Mouse (Mus musculus) midbrain, postnatal 0 days (tissue): Measurements from ENCODE around the gene Eif2ak4. TPM values are rescaled to one million over a fixed set of nuclear protein-coding genes. Genes with fewer than 3 reads are reported as not detected.

ENCODE experiments used
- ATAC-seq: fragments of 200-750 bp; cut with Nextera tagmentation; 2 replicates; pipeline ENCODE4 v1.8.0; 2017; ENCODE audit warnings: moderate number of reproducible peaks, mild to moderate bottlenecking, moderate TSS enrichment, moderate library complexity; ENCODE audit not compliant: low FRiP score
- DNase-seq: peaks from one replicate; pipeline ENCODE4 v3.0.0-alpha.2; 2015; ENCODE audit warnings: low spot score
- H3K27ac ChIP-seq: fragments of 300-500 bp; sonication (generic); 2 replicates; pipeline ENCODE4 v1.5.1; 2014; ENCODE audit warnings: low read depth, mild to moderate bottlenecking, low read length, mixed read lengths
- H3K27me3 ChIP-seq: fragments of 300-500 bp; sonication (generic); 2 replicates; pipeline ENCODE4 v1.6.1; 2014; ENCODE audit warnings: low read length, control low read depth, mixed read lengths; ENCODE audit not compliant: insufficient read depth
- H3K36me3 ChIP-seq: fragments of 300-500 bp; sonication (generic); 2 replicates; pipeline ENCODE4 v1.6.1; 2014; ENCODE audit warnings: low read length, control low read depth, mixed read lengths; ENCODE audit not compliant: insufficient read depth
- H3K4me1 ChIP-seq: fragments of 300-500 bp; sonication (generic); 2 replicates; pipeline ENCODE4 v1.6.1; 2014; ENCODE audit warnings: mild to moderate bottlenecking, control low read depth, antibody characterized with exemption, low read length, mixed read lengths; ENCODE audit not compliant: insufficient read depth
- H3K4me2 ChIP-seq: fragments of 300-500 bp; sonication (generic); 2 replicates; pipeline ENCODE4 v1.6.1; 2014; ENCODE audit warnings: low read depth, mild to moderate bottlenecking, low read length, mixed read lengths; ENCODE audit not compliant: poor library complexity, severe bottlenecking
- H3K4me3 ChIP-seq: fragments of 300-500 bp; sonication (generic); 2 replicates; pipeline ENCODE4 v1.5.1; 2014; ENCODE audit warnings: low read depth, mild to moderate bottlenecking, low read length, moderate library complexity
- H3K9ac ChIP-seq: fragments of 300-500 bp; sonication (generic); replicated peaks from 2 replicates; pipeline ENCODE4 v1.6.1; 2014; ENCODE audit warnings: mild to moderate bottlenecking, low read length, moderate library complexity, mixed read lengths; ENCODE audit not compliant: poor library complexity, severe bottlenecking
- H3K9me3 ChIP-seq: fragments of 300-500 bp; sonication (generic); 2 replicates; pipeline ENCODE4 v1.6.1; 2016; ENCODE audit warnings: low read length, control low read depth
- CTCF ChIP-seq: IDR thresholded peaks from 2 replicates; pipeline ENCODE4 v1.5.1; 2016; ENCODE audit warnings: antibody characterized with exemption, mild to moderate bottlenecking
- whole genome bisulfite sequencing: fragments of 180-500 bp; shearing (Covaris S2); extraction: QIAGEN DNeasy Blood & Tissue Kit; methylation state at CpG from one replicate; pipeline ENCODE4 v1.1.7; 2014; 5-methylcytosine and 5-hydroxymethylcytosine counted together
- polyA plus RNA-seq: library from polyadenylated mRNA; unstranded; fragments of >200 nt; fragmentation: Nextera tagmentation; extraction: Ambion mirVana; gene quantifications from 2 replicates; pipeline ENCODE4 v1.2.1, GENCODE M21; 2015
- total RNA-seq: library from RNA; depleted of rRNA; stranded (reverse); fragments of >200 nt; gene quantifications from 2 replicates; pipeline ENCODE4 v1.2.3, GENCODE M21; 2014

Eif2ak4 gene
- total and polyA plus RNA-seq, 2 experiments from 2014 or later = 8.5 to 17.2 TPM

DNA sequence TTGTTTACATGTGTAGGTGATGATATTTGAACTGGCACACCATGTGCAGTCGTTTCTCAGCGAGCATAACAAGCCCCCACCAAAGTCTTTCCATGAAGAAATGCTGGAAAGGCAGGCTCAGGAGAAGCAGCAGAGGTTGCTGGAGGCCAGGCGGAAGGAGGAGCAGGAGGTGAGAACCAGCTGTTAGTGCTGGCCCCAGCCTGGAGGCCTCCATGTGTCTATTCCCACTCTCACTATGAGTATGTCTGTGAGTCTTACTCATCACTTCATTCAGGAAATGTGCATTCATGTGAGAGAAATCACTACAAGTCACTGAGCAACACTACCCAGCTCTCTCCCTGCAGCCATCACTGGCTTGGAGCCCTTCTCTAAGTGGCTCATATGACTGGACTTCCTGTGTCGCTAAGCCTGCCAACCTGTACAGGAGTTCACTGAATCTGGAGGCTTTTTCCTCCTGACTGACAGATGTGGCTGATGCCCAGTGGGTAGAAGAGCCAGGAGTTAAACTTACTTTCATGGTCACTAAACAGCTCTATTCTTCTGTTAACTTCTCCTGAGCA, 20.0 kb downstream of the Eif2ak4 start:
- Histone ChIP-seq H3K27ac (no peak overlapping the region), H3K36me3 (peaks cover 26% of the 10 kb centered on the region), H3K27me3 (no peaks in the 10 kb centered on the region), H3K9ac (no peak overlapping the region), H3K4me1 (no peaks in the 10 kb centered on the region), H3K9me3 (no peaks in the 10 kb centered on the region), H3K4me3 (no peak overlapping the region), H3K4me2 (no peak overlapping the region)
- ATAC-seq = no peak
- no peak for TF ChIP-seq CTCF
- peak; percentile 11 for DNase-seq
- WGBS = 86% methylated on average over 4 of the region's 4 CpGs

GRCm38 (mm10) chr2:118412821-118413220, 24.4 kb downstream of the Eif2ak4 start:
- Histone ChIP-seq H3K9ac (no peak overlapping the region), H3K9me3 (no peaks in the 10 kb centered on the region), H3K4me1 (no peaks in the 10 kb centered on the region), H3K27me3 (no peaks in the 10 kb centered on the region), H3K27ac (no peak overlapping the region), H3K36me3 (peaks cover 32% of the 10 kb centered on the region), H3K4me2 (no peak overlapping the region), H3K4me3 (no peak overlapping the region)
- 86% methylated on average over 11 of the region's 11 CpGs for WGBS
- TF ChIP-seq CTCF = no peak
- ATAC-seq (no peak), DNase-seq (no peak)

DNA sequence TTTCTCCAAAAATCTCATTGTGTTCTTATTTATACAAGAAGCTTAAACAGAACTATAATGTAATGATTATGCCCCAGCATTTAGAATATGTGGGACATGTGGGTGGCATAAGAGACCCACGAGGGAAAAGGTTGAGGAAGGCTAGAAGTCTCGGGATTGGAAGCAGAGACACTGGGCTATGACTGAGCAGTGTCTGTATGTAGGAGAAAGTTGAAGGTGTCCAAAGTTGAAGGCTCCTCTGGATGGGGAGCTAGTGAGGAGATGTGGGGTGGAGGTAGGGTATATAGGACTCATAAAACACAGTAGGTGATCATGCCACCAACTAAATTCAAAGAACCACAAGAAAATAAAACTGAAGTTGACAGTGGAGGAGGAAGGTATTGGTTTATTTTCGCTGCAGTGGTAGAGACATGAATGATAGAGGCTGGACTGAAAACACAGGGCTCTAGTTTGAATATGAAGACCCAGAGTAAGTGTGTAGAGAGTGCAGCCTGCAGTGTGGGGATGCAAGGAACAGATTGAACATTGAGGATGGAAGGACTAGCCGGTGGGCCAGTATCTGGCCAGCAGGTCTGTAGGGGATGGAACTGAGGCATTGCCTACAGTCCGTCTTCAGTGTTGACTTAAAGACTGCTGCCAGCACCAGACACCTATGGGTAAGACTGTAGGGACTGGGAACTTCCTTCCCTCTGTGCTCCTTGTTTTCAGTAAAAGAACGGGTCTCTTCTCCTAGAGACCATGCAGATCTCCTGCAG, 27.4 kb downstream of the Eif2ak4 start:
- Histone ChIP-seq H3K9me3 (no peaks in the 10 kb centered on the region), H3K36me3 (peaks cover 41% of the 10 kb centered on the region), H3K9ac (no peak overlapping the region), H3K4me1 (no peaks in the 10 kb centered on the region), H3K27ac (no peak overlapping the region), H3K4me3 (no peak overlapping the region), H3K4me2 (no peak overlapping the region), H3K27me3 (no peaks in the 10 kb centered on the region)
- ATAC-seq = no peak
- no peak for TF ChIP-seq CTCF
- 92% methylated on average over 6 of the region's 6 CpGs for WGBS
- DNase-seq = no peak

DNA sequence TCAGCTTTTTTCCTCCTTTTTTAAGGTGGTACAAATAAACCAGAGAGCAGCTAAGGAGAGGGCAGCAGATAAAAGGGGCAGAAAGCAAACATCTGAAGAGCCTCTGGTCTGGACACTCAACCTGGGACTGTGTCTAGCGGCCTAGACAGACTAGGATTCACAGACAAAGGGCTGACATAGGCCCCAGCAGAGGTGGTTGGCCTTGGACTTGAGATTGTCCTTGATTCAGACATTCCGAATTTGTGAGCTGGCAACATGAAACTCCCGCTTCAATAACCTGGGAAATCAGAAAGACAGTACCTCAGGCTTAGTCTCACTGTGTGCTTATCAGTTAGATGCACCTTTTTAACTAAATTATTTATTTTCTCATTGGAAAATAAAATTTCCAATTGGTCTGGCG, 29.7 kb downstream of the Eif2ak4 start:
- ATAC-seq = no peak
- Histone ChIP-seq H3K4me1 (no peaks in the 10 kb centered on the region), H3K27ac (no peak overlapping the region), H3K9ac (no peak overlapping the region), H3K36me3 (peaks cover 43% of the 10 kb centered on the region), H3K4me3 (no peak overlapping the region), H3K9me3 (no peaks in the 10 kb centered on the region), H3K27me3 (no peaks in the 10 kb centered on the region), H3K4me2 (no peak overlapping the region)
- DNase-seq = no peak
- 92% methylated on average over 4 of the region's 4 CpGs for WGBS
- no peak for TF ChIP-seq CTCF

- Histone ChIP-seq H3K4me2 (no peak overlapping the region), H3K4me1 (no peaks in the 10 kb centered on the region), H3K4me3 (no peak overlapping the region), H3K27ac (no peak overlapping the region), H3K9me3 (no peaks in the 10 kb centered on the region), H3K27me3 (no peaks in the 10 kb centered on the region), H3K9ac (no peak overlapping the region), H3K36me3 (peaks cover 45% of the 10 kb centered on the region)
- no peak for ATAC-seq
- no peak for TF ChIP-seq CTCF
- WGBS = 94% methylated on average over 15 of the region's 15 CpGs
- no peak for DNase-seq
Observed at GRCm38 (mm10) chr2:118421951-118422350, 33.5 kb downstream of the Eif2ak4 start.

GRCm38 (mm10) chr2:118422385-118422784, 34.0 kb downstream of the Eif2ak4 start:
- ATAC-seq = no peak
- Histone ChIP-seq H3K27me3 (no peaks in the 10 kb centered on the region), H3K36me3 (peaks cover 41% of the 10 kb centered on the region), H3K9ac (no peak overlapping the region), H3K9me3 (no peaks in the 10 kb centered on the region), H3K4me3 (no peak overlapping the region), H3K4me1 (no peaks in the 10 kb centered on the region), H3K4me2 (no peak overlapping the region), H3K27ac (no peak overlapping the region)
- WGBS = 91% methylated on average over 8 of the region's 8 CpGs
- DNase-seq = no peak
- no peak for TF ChIP-seq CTCF
